Mouse (Mus musculus) central nervous system, embryonic 14 days (tissue): Measurements from ENCODE around the gene Msl1. TPM values are rescaled to one million over a fixed set of nuclear protein-coding genes. Genes with fewer than 3 reads are reported as not detected.

Experiments
- polyA plus RNA-seq: library from polyadenylated mRNA; depleted of rRNA; stranded (reverse); fragments of >200 nt; gene quantifications from 2 replicates; pipeline ENCODE4 v1.2.3, GENCODE M21; 2012; rRNA removed

Msl1 gene
- 108 and 118 TPM in 2 replicates for polyA plus RNA-seq

DNA sequence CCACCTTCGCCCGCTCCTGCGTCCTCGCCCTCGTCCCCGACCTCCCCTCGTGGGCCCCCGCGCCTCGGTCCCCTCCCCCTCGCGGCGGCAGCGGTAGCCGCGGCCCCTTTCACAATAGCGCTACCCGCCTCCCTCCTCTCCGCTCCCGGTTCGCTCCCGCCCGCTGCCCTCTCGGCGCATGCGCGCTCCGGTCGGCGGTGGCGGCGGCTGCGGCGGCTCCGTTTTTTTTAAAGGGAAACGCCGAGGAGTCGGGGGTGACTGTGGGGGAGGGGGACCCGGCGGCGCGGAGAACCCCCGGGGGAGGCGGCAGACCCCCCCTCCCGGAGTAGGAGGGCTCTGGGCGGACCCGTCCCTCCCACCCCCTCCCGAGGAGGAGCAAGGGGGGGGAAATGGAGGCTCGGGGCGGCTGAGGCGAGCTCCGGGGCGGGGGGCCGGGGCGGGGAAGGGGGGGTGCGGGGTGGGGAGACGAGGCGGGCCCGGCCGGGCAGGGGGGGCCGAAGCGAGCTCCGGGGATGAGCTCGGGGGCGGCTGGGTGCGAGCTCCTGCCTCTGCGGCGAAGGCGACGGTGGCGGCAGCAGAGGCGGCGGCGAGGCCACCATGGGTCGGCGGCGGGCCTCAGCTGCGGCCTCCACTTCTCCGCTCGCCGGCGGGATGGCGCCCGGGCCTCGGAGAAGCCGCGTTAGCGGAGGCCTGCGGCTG lies at the start of gene Msl1:
Gene Msl1 (plus strand): TSS at position 502 of the 699 bp plus-strand sequence.

DNA sequence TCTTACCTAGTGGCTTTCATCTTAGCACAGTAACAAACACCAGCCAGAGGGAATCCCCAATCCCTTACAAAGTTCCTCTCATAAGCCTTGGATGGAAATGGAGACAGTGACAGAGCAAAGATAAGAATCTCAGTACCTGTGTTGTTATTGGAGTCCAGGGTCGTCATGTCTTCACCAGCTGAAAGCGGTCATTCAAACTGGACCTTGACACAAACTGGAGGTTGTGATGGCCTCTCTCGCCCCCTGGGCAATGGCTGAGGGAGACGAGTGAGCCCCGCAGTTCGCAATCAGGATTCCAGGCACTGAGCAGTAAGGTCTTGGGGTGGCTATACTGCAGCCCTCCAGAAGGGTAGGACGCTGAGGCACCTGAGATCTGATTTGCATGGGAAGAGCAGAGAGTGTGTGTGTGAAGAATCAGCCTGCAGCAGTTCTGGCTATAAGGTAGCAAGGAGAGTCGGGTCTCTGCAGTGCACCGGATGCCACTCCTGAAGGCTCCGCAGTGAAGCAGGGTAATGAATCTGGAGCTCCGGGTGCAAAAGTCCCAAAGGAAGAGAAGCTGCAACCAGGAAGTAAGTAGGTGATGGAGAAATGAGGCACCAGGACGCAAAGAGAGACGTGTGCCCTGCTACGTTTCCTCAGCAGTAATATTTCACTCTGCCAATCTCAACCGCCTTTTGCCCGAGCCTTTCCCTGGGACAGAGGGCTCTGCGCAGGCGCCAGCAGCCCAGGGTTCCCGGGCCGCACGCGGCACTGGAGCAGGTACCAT lies 20.6 kb upstream of the Msl1 start, which contains the start of gene Nr1d1:
Gene Nr1d1 (minus strand): TSS at position 752 of the 766 bp plus-strand sequence.

DNA sequence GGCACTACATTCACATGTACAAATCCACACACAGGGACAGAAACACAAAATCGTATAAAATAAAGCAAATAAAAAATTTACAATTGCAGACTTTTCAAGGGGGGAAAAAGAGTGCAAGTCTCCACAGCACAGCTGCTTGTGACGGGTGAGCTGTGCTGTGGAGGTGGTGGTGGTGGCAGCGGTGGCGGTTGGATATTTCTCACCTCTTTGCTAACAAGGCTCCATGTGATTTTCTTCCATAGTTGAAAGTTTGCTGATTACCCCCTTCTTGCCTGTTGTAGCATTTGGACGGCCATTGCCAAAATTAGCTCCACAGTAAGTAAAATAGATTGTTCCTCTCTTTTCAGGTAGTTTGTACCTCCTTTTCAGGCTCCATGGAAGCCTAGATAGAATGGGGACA lies 9.3 kb downstream of the Msl1 start, which contains the start of gene Casc3:
Gene Casc3 (plus strand): TSS at position 301 of the 400 bp plus-strand sequence.

DNA sequence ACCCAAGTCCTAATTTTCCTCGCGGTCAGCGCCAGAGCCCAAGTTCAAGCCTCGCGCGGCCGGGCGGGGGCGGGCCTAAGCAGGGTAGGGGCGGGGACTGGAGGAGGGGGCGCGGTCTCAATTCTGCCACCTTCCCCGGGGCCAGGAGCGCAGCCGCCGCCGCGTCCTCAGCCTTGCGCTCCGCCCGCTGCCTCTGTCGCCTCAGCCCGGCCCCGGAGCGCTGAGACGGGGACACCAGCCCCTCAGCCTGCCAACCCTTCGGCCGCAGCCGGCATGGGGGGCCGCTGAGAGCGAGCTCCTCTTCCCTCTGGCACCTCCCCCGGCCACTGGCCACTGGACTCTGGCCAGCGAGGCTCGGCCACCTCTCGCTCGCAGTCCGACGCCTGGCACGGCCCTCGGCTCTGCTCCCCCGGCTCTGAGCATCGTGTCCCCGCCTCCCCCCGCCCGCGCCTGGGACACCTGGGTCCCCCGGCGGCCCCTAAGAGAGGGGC lies 41.4 kb downstream of the Msl1 start, which contains the start of gene Rapgefl1:
Gene Rapgefl1 (plus strand): TSS at position 135 of the 491 bp plus-strand sequence.

Other genes starting within 250 kb of the Msl1 start
- 0.30 TPM in 1 of 2 replicates, not detected in the other for gene Ikzf3, start 249.5 kb upstream of the Msl1 start, polyA plus RNA-seq
- gene Zpbp2, start 244.4 kb upstream of the Msl1 start, polyA plus RNA-seq: 0.10 and 0.19 TPM in 2 replicates
- 86.2 and 88.2 TPM in 2 replicates for gene Ormdl3, start 208.1 kb upstream of the Msl1 start, polyA plus RNA-seq
- not detected in 2 replicates for gene Lrrc3c, start 197.2 kb upstream of the Msl1 start, polyA plus RNA-seq
- 0.29 and 0.43 TPM in 2 replicates for gene Gm12355, start 169.9 kb upstream of the Msl1 start, polyA plus RNA-seq
- not detected in 2 replicates for gene Gsdma3, start 169.2 kb upstream of the Msl1 start, polyA plus RNA-seq
- 0.04 TPM in 1 of 2 replicates, not detected in the other for gene Gsdma2, start 148.8 kb upstream of the Msl1 start, polyA plus RNA-seq
- gene Gsdma, start 131.2 kb upstream of the Msl1 start, polyA plus RNA-seq: not detected in 2 replicates
- gene Psmd3, start 113.0 kb upstream of the Msl1 start, polyA plus RNA-seq: 191 and 196 TPM in 2 replicates
- 0.08 TPM in 1 of 2 replicates, not detected in the other for gene Csf3, start 94.3 kb upstream of the Msl1 start, polyA plus RNA-seq
- 140 and 153 TPM in 2 replicates for gene Med24, start 66.1 kb upstream of the Msl1 start, polyA plus RNA-seq
- 555 and 616 TPM in 2 replicates for gene Thra, start 54.9 kb upstream of the Msl1 start, polyA plus RNA-seq
- gene Nr1d1, start 20.2 kb upstream of the Msl1 start, polyA plus RNA-seq: 2.9 and 3.1 TPM in 2 replicates
- 74.2 and 75.0 TPM in 2 replicates for gene Casc3, start 9.4 kb downstream of the Msl1 start, polyA plus RNA-seq
- 19.3 and 26.6 TPM in 2 replicates for gene Rapgefl1, start 41.3 kb downstream of the Msl1 start, polyA plus RNA-seq
- gene Wipf2, start 68.1 kb downstream of the Msl1 start, polyA plus RNA-seq: 11.4 and 11.6 TPM in 2 replicates
- gene Cdc6, start 112.3 kb downstream of the Msl1 start, polyA plus RNA-seq: 7.7 and 8.2 TPM in 2 replicates
- 10.6 and 16.7 TPM in 2 replicates for gene Rara, start 132.3 kb downstream of the Msl1 start, polyA plus RNA-seq
- gene Gjd3, start 187.5 kb downstream of the Msl1 start, polyA plus RNA-seq: 1.5 and 2.3 TPM in 2 replicates
- 78.7 and 104 TPM in 2 replicates for gene Top2a, start 228.7 kb downstream of the Msl1 start, polyA plus RNA-seq
- gene Igfbp4, start 245.7 kb downstream of the Msl1 start, polyA plus RNA-seq: 178 and 324 TPM in 2 replicates